Mouse (Mus musculus) ES-CJ7 (cell line): ENCODE data around the gene Nfia.

Experiments
- DNase-seq: peaks from one replicate; pipeline ENCODE4 v3.0.0; 2011; ENCODE audit warnings: low read depth, low spot score

The Nfia gene

GRCm38 (mm10) chr4:98057721-98058120 lies 285.2 kb downstream of the Nfia start:
- no peak for DNase-seq

- no peak for DNase-seq
Observed at GRCm38 (mm10) chr4:98058182-98058581, 285.6 kb downstream of the Nfia start.

- no peak for DNase-seq
Observed at GRCm38 (mm10) chr4:98060601-98061000, 288.1 kb downstream of the Nfia start.

- no peak for DNase-seq
Observed at GRCm38 (mm10) chr4:98061086-98061485, 288.6 kb downstream of the Nfia start.

GRCm38 (mm10) chr4:98063280-98063679 lies 290.7 kb downstream of the Nfia start:
- DNase-seq: no peak

- DNase-seq: no peak
Observed at GRCm38 (mm10) chr4:98076106-98076505, 303.6 kb downstream of the Nfia start.

GRCm38 (mm10) chr4:98076624-98077023 lies 304.1 kb downstream of the Nfia start:
- DNase-seq: no peak

GRCm38 (mm10) chr4:98080586-98080985 lies 308.1 kb downstream of the Nfia start:
- DNase-seq: no peak

- DNase-seq: no peak
Observed at GRCm38 (mm10) chr4:98081962-98082361, 309.4 kb downstream of the Nfia start.

GRCm38 (mm10) chr4:98082512-98082911 lies 310.0 kb downstream of the Nfia start:
- DNase-seq: no peak

- DNase-seq: no peak
Observed at GRCm38 (mm10) chr4:98085060-98085459, 312.5 kb downstream of the Nfia start.

GRCm38 (mm10) chr4:98086976-98087375 lies 314.4 kb downstream of the Nfia start:
- DNase-seq: no peak

- no peak for DNase-seq
Observed at GRCm38 (mm10) chr4:98089985-98090384, 317.5 kb downstream of the Nfia start.

- no peak for DNase-seq
Observed at GRCm38 (mm10) chr4:98090586-98090985, 318.1 kb downstream of the Nfia start.

- no peak for DNase-seq
Observed at GRCm38 (mm10) chr4:98091368-98091827, 318.9 kb downstream of the Nfia start.

GRCm38 (mm10) chr4:98091901-98092472 lies 319.5 kb downstream of the Nfia start:
- DNase-seq: no peak

GRCm38 (mm10) chr4:98094112-98094805 lies 321.7 kb downstream of the Nfia start:
- no peak for DNase-seq

- DNase-seq: no peak
Observed at GRCm38 (mm10) chr4:98095060-98095459, 322.5 kb downstream of the Nfia start.

GRCm38 (mm10) chr4:98097013-98097566 lies 324.6 kb downstream of the Nfia start:
- no peak for DNase-seq

GRCm38 (mm10) chr4:98098663-98099062 lies 326.1 kb downstream of the Nfia start:
- no peak for DNase-seq

- no peak for DNase-seq
Observed at GRCm38 (mm10) chr4:98099433-98099832, 326.9 kb downstream of the Nfia start.

- DNase-seq: no peak
Observed at GRCm38 (mm10) chr4:98101153-98102096, 328.9 kb downstream of the Nfia start.
